Mouse (Mus musculus): ENCODE measurements around the gene H2-DMb1. TPM values are rescaled to one million over a fixed set of nuclear protein-coding genes. Genes with fewer than 3 reads are reported as not detected.
"Not testable (repeated sequence)": the region's sequence is repeated elsewhere in the genome, so short reads cannot be mapped to it uniquely, and the experiment has no call there.

Gene H2-DMb1
- total and polyA plus RNA-seq, 3 experiments = 60.7 to 147 (median 102) TPM

- TF ChIP-seq CHD2 (IDR thresholded peaks at IDR 0.05; ENCODE audit: low read length) (peak; percentile 82), USF2 (conservative IDR thresholded peaks at IDR 0.05; ENCODE audit: low read depth, low read length) (no peak), UBTF (IDR thresholded peaks at IDR 0.05; ENCODE audit: low read depth, low read length) (no peak), NRF1 (IDR thresholded peaks at IDR 0.05; ENCODE audit: low read depth, low read length) (no peak), MYC (IDR thresholded peaks at IDR 0.05; ENCODE audit: low read depth, low read length) (peak; percentile 49; the same call in 1 of the 2 replicates), BHLHE40 (IDR thresholded peaks at IDR 0.05; ENCODE audit: low read depth, low read length) (peak; percentile 82), CTCF (conservative IDR thresholded peaks at IDR 0.05 in 1 of 2, IDR thresholded peaks at IDR 0.05 in 1 of 2; ENCODE audit: low read depth in 2 of 2, low read length in 2 of 2) (no peak), RCOR1 (conservative IDR thresholded peaks at IDR 0.05; ENCODE audit: low read depth, low read length) (peak; percentile 91; the same call in 1 of the 2 replicates), USF1 (IDR thresholded peaks at IDR 0.05; ENCODE audit: low read depth, low read length) (no peak), MAFK (IDR thresholded peaks at IDR 0.05; ENCODE audit: insufficient replicate concordance, low read length) (peak; percentile 92), KAT2A (IDR thresholded peaks at IDR 0.05; ENCODE audit: insufficient replicate concordance, low read length) (no peak)
Measured at GRCm38 (mm10) chr17:34143033-34143432, 9.8 kb upstream of the H2-DMb1 start, which contains the start of gene H2-DMb2 (continued).

GRCm38 (mm10) chr17:34143461-34143860, 9.4 kb upstream of the H2-DMb1 start:
- no peak for TF ChIP-seq RAD21 (IDR thresholded peaks at IDR 0.05; ENCODE audit: low read depth, low read length)
- no peak for TF ChIP-seq MAX (IDR thresholded peaks at IDR 0.05; ENCODE audit: low read length)
- TF ChIP-seq USF1 (IDR thresholded peaks at IDR 0.05; ENCODE audit: low read depth, low read length) = no peak
- TF ChIP-seq MEF2A (IDR thresholded peaks at IDR 0.05; ENCODE audit: borderline replicate concordance, low read depth, low read length) = no peak
- TF ChIP-seq CTCF (conservative IDR thresholded peaks at IDR 0.05 in 1 of 2, IDR thresholded peaks at IDR 0.05 in 1 of 2; ENCODE audit: low read depth in 2 of 2, low read length in 2 of 2) = no peak
- no peak for TF ChIP-seq IRF4 (IDR thresholded peaks at IDR 0.05; ENCODE audit: low read depth, low read length)
- no peak for TF ChIP-seq NELFE (IDR thresholded peaks at IDR 0.05; ENCODE audit: low read depth, low read length)
- no peak for TF ChIP-seq ZC3H11A (IDR thresholded peaks at IDR 0.05; ENCODE audit: low read depth, low read length)
- no peak for TF ChIP-seq POLR2AphosphoS2 (IDR thresholded peaks at IDR 0.05; ENCODE audit: low read depth, low read length)
- TF ChIP-seq USF2 (conservative IDR thresholded peaks at IDR 0.05; ENCODE audit: low read depth, low read length) = no peak
- TF ChIP-seq KAT2A (IDR thresholded peaks at IDR 0.05; ENCODE audit: insufficient replicate concordance, low read length) = no peak
- in situ Hi-C loops (cut with MboI; ENCODE audit: low pct_ligation_motif_present, low pct_unique_long_range_greater_than_20kb, low sequenced_read_pairs) = no loop called here
- H3K4me3 ChIP-seq (replicated peaks in 1 of 3; ENCODE audit: low read depth in 2 of 3, low read length in 2 of 3, poor library complexity in 1 of 3) = no peak overlapping the region

GRCm38 (mm10) chr17:34144221-34144620, 8.7 kb upstream of the H2-DMb1 start:
- H3K27me3 ChIP-seq (replicated peaks); H3K4me3 ChIP-seq (replicated peaks in 1 of 3; ENCODE audit: low read depth in 2 of 3, low read length in 2 of 3, poor library complexity in 1 of 3); H3K4me2 ChIP-seq (ENCODE audit: insufficient read depth, low read depth, poor library complexity, severe bottlenecking); H3K9ac ChIP-seq (ENCODE audit: insufficient read depth, low read depth); in situ Hi-C loops (cut with MboI; ENCODE audit: low pct_ligation_motif_present, low pct_unique_long_range_greater_than_20kb, low sequenced_read_pairs); dilution Hi-C loops (cut with MboI; ENCODE audit: extremely low pct_ligation_motif_present, extremely low pct_unique_long_range_greater_than_20kb, low sequenced_read_pairs); H3K79me2 ChIP-seq (replicated peaks; ENCODE audit: control insufficient read depth, extremely low read depth, insufficient read depth, poor library complexity, severe bottlenecking); H3K9me3 ChIP-seq (replicated peaks; ENCODE audit: low read length); DNase-seq (ENCODE audit: extremely low read depth); H3K27ac ChIP-seq (ENCODE audit: insufficient read depth, low read depth): not testable (repeated sequence)
- Histone ChIP-seq H3K36me3 (replicated peaks in 1 of 2; ENCODE audit: control insufficient read depth in 1 of 2, insufficient read depth in 1 of 2, low read length in 1 of 2) (peaks cover 2 to 22% of the 10 kb centered on the region in 2 experiments), H3K4me1 (ENCODE audit: control insufficient read depth in 1 of 2, insufficient read depth in 2 of 2) (peaks cover 18 to 46% of the 10 kb centered on the region in 2 experiments)

More at GRCm38 (mm10) chr17:34143461-34143860, 9.4 kb upstream of the H2-DMb1 start:
- dilution Hi-C loops (cut with MboI; ENCODE audit: extremely low pct_ligation_motif_present, extremely low pct_unique_long_range_greater_than_20kb, low sequenced_read_pairs) = no loop called here
- H3K9ac ChIP-seq (ENCODE audit: insufficient read depth, low read depth) = no peak overlapping the region
- H3K27ac ChIP-seq (ENCODE audit: insufficient read depth, low read depth) = no peak overlapping the region
- H3K36me3 ChIP-seq (replicated peaks in 1 of 2; ENCODE audit: control insufficient read depth in 1 of 2, insufficient read depth in 1 of 2, low read length in 1 of 2) = peaks cover 5 to 28% of the 10 kb centered on the region in 2 experiments
- no peak overlapping the region; the same call in 1 of the 2 replicates for H3K4me2 ChIP-seq (ENCODE audit: insufficient read depth, low read depth, poor library complexity, severe bottlenecking)
- H3K79me2 ChIP-seq (replicated peaks; ENCODE audit: control insufficient read depth, extremely low read depth, insufficient read depth, poor library complexity, severe bottlenecking) = peaks cover 5% of the 10 kb centered on the region
- H3K27me3 ChIP-seq (replicated peaks) = no peaks in the 10 kb centered on the region
- peaks cover 18 to 46% of the 10 kb centered on the region in 2 experiments for H3K4me1 ChIP-seq (ENCODE audit: control insufficient read depth in 1 of 2, insufficient read depth in 2 of 2)
- no peaks in the 10 kb centered on the region for H3K9me3 ChIP-seq (replicated peaks; ENCODE audit: low read length)
- DNase-seq (ENCODE audit: extremely low read depth) = no peak
